Mouse (Mus musculus) liver, embryonic 14.5 days (tissue): Measurements from ENCODE around the gene Tspyl4.

Experiments used
- CTCF ChIP-seq: IDR thresholded peaks from 2 replicates; pipeline ENCODE4 v1.5.1; 2016; ENCODE audit warnings: antibody characterized with exemption, low read depth, control low read depth
- EP300 ChIP-seq: IDR thresholded peaks from 2 replicates; pipeline ENCODE4 v1.6.1; 2016; ENCODE audit warnings: antibody characterized with exemption, low read depth

DNA sequence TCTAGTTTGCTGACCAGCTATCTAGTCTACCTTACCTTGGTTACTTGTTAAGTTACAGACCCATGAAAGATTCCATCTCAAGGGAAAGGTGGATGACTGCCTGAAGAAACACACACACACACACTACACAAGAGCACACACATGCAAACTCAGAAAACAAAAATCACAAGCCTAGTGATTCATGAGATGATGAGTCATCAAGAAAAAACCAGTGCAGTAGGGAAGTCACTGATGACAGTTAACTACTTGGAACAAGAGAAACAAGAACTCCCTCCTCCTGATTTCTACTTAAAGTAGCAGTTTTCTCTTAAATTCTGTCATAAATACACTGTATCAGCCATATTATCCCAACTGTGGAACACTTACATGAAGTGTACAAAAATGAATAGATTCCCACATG is 9.8 kb downstream of the Tspyl4 start:
- no peak for TF ChIP-seq CTCF
- no peak for TF ChIP-seq EP300
